Mouse (Mus musculus) spleen, adult 2 months (tissue): Measurements from ENCODE around the gene Chpf2. TPM values are rescaled to one million over a fixed set of nuclear protein-coding genes. Genes with fewer than 3 reads are reported as not detected.

Experiments used
- DNase-seq, 2 experiments: peaks; one replicate each; pipeline versions ENCODE4 v3.0.0 to v3.0.0-alpha.2; 2012 to 2021; ENCODE audit warnings: low spot score in 2 of 2, low read depth in 1 of 2
- H3K27ac ChIP-seq: fragments of 200-500 bp; 2 replicates; pipeline ENCODE4 v1.5.1; 2012; ENCODE audit warnings: low read length, inconsistent platforms; ENCODE audit not compliant: insufficient read depth
- H3K27me3 ChIP-seq: fragments of 200-500 bp; 2 replicates; pipeline ENCODE4 v1.6.1; 2012; ENCODE audit warnings: mild to moderate bottlenecking, moderate library complexity, low read length, inconsistent platforms; ENCODE audit not compliant: control insufficient read depth, insufficient read depth
- H3K36me3 ChIP-seq: fragments of 200-500 bp; 2 replicates; pipeline ENCODE4 v1.6.1; 2012; ENCODE audit warnings: mild to moderate bottlenecking, low read length, inconsistent platforms; ENCODE audit not compliant: control insufficient read depth, insufficient read depth
- H3K4me1 ChIP-seq: fragments of 200-500 bp; 2 replicates; pipeline ENCODE4 v1.6.1; 2011; ENCODE audit warnings: inconsistent platforms; ENCODE audit not compliant: control insufficient read depth, insufficient read depth, insufficient read length
- H3K4me3 ChIP-seq: fragments of 200-500 bp; 2 replicates; pipeline ENCODE4 v1.5.1; 2011; ENCODE audit warnings: mild to moderate bottlenecking, inconsistent platforms; ENCODE audit not compliant: insufficient read depth, insufficient read length; ENCODE audit errors: extremely low read depth
- CTCF ChIP-seq: fragments of 200-500 bp; IDR thresholded peaks from 2 replicates; pipeline ENCODE4 v1.5.1; 2011; ENCODE audit warnings: mild to moderate bottlenecking, inconsistent platforms; ENCODE audit not compliant: insufficient read depth, insufficient read length, insufficient replicate concordance; ENCODE audit errors: extremely low read depth
- POLR2A ChIP-seq: fragments of 200-500 bp; IDR thresholded peaks from 2 replicates; pipeline ENCODE4 v1.6.1; 2011; ENCODE audit warnings: low read depth, low read length, inconsistent platforms
- WGBS: fragments of 180-500 bp; shearing (Covaris S2); methylation state at CpG from one replicate; pipeline ENCODE4 v1.1.7; 2018; 5-methylcytosine and 5-hydroxymethylcytosine counted together
- polyA plus RNA-seq: library from polyadenylated mRNA; depleted of rRNA; stranded (reverse); fragments of >200 nt; gene quantifications from 2 replicates; pipeline ENCODE4 v1.2.3, GENCODE M21; 2012; rRNA removed

Gene Chpf2
- polyA plus RNA-seq = 30.0 and 38.9 TPM in 2 replicates

DNA sequence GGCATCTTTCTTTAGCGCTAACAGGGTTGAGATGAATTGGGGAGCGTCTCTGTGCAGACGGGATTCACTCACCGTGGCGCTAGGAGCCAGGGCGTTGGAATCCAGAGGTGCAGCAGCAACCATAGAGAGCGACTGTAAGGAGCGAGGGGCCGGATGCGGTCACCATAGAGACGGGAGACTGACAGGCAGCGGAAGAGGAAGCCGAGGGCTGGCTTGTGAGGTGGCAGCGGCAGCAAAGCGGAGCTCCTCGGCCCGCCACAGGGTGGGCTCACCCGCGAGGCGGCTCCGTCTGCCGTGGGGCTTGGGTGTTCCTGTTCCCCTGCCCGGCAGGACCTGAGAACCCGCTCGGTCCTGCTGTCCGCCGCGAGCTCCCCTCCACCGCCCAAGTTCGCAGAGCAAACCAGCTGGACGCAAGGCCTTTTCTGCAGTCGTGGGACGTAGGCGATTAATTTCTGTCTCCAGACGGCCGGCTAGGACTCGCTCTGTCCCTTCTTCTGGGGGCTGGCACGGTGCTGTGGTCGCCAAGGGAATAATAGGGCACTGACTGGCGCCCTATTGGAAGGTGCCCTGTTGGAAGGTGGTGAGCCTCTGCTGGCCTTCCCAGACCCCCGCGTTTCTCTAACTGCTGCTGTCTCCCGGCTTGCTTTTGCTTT, at the start of gene Chpf2:
Gene Chpf2, plus strand, starts transcription at position 195 of the 653 bp plus-strand sequence.
- WGBS = under 1% methylated on average over 43 of the region's 43 CpGs
- Histone ChIP-seq H3K4me1 (peaks cover 7% of the 10 kb centered on the region; the same call in 1 of the 2 replicates), H3K36me3 (peaks cover 11% of the 10 kb centered on the region), H3K4me3 (peak within 1 kb of the TSS; percentile 90), H3K27ac (peak within 1 kb of the TSS; percentile 47; the same call in 1 of the 2 replicates), H3K27me3 (no peaks in the 10 kb centered on the region)
- no peak for TF ChIP-seq CTCF
- TF ChIP-seq POLR2A = peak; percentile 62
- DNase-seq = peak; percentile 63 to 81

DNA sequence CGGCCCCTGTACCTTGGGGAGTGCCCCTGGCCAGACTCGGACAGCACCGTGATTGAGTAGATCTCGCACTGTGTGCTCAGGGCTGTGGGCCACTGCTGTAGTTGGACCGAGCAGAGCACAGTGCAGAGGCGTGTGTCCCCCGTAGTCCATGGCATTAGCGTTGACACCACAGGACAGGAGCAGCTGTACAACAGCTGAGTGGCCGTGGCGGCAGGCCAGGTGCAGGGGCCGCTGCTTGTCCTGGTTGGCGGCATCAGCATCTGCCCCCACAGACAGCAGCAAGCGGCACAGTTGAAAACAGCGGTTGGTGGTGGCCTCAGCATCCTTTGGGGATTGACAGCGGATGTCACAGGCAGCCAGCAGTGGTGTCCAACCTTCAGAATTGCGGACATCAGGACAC, 48.9 kb upstream of the Chpf2 start:
- H3K27me3 ChIP-seq = no peaks in the 10 kb centered on the region
- TF ChIP-seq POLR2A (no peak), CTCF (no peak)
- WGBS = 74% methylated on average over 16 of the region's 16 CpGs

DNA sequence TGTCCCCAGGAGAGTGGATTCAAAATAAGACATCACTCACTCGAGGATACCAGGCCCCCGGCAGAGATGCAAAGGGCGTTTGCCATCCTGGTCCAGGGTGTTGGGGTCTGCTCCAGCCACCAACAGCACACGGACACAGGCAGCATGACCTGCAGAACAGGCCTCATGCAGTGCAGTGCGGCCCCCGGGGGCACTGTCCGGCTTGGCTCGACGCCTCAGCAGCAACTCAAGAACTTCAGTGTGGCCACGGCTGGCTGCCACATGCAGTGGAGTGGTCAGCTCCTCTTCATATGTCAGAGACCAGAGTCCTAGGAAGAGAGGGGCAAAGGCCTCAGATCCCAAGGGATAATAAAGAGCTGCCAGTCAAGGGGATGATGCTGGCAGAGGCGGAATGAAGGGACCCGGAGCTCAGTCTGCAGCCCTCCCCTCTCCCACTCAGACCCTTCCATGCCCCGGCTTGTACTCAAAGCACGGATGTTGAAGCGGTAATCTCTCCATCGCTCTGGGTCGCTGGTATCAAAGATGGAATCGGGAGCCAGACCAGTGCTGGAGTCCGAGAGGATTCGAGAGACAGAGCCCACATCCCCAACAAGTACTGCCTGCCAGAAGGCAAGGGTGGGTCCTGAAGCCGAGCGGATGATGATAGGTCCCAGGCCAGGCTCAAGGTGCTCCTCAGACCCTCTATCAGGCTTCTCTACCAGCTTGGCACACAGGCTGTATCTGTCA, 46.8 kb upstream of the Chpf2 start:
- H3K27me3 ChIP-seq = no peaks in the 10 kb centered on the region
- 86% methylated on average over 22 of the region's 22 CpGs for WGBS

More for the DNA sequence above, 48.9 kb upstream of the Chpf2 start:
- Histone ChIP-seq H3K27ac (no peak overlapping the region), H3K36me3 (no peaks in the 10 kb centered on the region), H3K4me1 (no peaks in the 10 kb centered on the region), H3K4me3 (no peak overlapping the region)
- DNase-seq = no peak

DNA sequence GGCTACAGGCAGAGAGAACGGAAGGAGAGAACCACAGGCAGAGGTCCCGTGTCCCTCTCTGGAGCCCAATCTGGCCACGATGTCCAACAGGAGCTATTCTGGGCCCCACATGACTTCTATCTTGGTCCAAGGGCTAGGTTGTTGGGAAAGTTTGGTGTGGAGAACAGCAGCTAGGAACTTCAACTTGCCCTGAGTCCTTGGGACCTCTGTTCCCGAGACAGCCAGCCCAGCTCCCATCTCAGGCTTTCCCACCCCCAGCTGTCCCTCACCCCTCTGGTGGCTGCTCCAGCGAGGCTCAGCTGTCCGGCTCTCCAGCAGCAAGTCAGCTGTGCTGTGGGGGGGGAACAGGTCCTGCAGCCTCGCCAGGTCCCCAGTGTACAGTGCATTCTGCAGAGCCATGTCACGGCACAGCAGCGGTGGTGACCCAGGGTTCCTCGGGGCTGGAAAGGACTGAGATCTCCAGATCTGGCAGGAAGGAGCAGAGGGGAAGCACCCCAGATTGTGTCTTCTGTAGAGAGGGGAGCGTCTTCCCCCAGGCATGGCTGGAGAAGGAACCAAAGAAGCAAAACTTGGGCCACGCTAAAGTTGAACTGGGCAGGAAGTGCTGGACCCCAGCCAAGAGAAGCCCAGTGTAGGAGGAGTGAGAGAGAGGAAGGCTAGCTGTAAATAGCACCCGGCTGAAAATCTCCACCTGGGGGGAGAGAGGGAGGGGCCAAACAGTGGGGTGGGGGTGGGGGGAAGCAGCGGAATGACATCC, 46.0 kb upstream of the Chpf2 start, which contains the start of gene Asb10:
Gene Asb10, minus strand, starts transcription at position 592 of the 757 bp plus-strand sequence.
- no peak for DNase-seq
- no peaks in the 10 kb centered on the region for H3K4me1 ChIP-seq
- H3K36me3 ChIP-seq = no peaks in the 10 kb centered on the region
- H3K27me3 ChIP-seq = no peaks in the 10 kb centered on the region
- WGBS = 14% methylated on average over 14 of the region's 14 CpGs
- no peak within 1 kb of the TSS for H3K4me3 ChIP-seq
- H3K27ac ChIP-seq = no peak within 1 kb of the TSS
- TF ChIP-seq POLR2A (no peak), CTCF (no peak)

More for the DNA sequence above, 46.8 kb upstream of the Chpf2 start:
- Histone ChIP-seq H3K36me3 (no peaks in the 10 kb centered on the region), H3K27ac (no peak overlapping the region), H3K4me1 (no peaks in the 10 kb centered on the region), H3K4me3 (no peak overlapping the region)
- TF ChIP-seq CTCF (no peak), POLR2A (no peak)
- no peak for DNase-seq

DNA sequence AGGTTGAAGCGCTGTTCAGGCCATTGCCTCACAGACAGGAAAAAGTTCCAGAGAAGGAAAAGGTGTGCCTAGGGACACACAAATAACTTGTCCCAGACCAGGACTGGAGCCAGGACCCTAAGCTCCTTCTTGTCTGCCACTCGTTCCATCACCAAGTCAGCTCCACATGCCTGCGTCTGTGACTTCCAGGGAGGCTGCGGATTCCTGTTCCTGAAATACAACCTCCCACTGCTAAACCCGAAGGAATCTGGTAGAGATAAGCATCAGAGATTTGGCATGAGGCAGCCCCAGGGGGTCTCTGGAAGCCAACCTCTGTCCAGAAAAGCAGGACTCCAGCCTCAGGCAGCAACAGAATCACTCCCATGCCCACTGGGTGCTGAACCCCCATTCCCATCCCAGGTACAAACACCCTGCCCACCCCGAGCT, 45.4 kb upstream of the Chpf2 start:
- no peaks in the 10 kb centered on the region for H3K4me1 ChIP-seq
- no peak overlapping the region for H3K27ac ChIP-seq
- DNase-seq = no peak
- no peaks in the 10 kb centered on the region for H3K27me3 ChIP-seq
- WGBS = 31% methylated on average over 6 of the region's 6 CpGs
- H3K36me3 ChIP-seq = no peaks in the 10 kb centered on the region
- no peak overlapping the region for H3K4me3 ChIP-seq
- no peak for TF ChIP-seq POLR2A
- TF ChIP-seq CTCF = no peak

DNA sequence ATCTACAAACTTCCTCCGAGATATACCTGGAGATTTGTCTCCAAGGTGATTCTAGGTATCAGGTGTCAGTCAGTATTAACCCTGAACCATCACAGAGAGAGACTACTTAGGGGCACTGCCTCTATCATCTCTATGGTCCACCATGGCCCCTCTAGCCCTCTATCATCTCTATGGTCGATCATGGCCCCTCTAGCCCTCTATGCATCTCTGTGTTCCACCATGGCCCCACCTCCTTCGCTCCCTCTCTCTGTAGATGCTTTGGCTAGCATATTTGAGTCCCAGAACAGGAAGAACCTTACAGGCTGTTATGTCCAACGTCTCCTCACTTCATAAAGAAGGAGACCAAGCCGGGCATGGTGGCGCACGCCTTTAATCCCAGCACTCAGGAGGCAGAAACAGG, 43.9 kb upstream of the Chpf2 start:
- WGBS = 79% methylated on average over 7 of the region's 7 CpGs
- H3K4me1 ChIP-seq = no peaks in the 10 kb centered on the region
- DNase-seq = no peak
- H3K27me3 ChIP-seq = no peaks in the 10 kb centered on the region
- H3K4me3 ChIP-seq = no peak overlapping the region
- no peaks in the 10 kb centered on the region for H3K36me3 ChIP-seq
- H3K27ac ChIP-seq = no peak overlapping the region
- no peak for TF ChIP-seq CTCF
- TF ChIP-seq POLR2A = no peak
